Mouse (Mus musculus): ENCODE measurements around the gene Prss57.

Prss57 gene

DNA sequence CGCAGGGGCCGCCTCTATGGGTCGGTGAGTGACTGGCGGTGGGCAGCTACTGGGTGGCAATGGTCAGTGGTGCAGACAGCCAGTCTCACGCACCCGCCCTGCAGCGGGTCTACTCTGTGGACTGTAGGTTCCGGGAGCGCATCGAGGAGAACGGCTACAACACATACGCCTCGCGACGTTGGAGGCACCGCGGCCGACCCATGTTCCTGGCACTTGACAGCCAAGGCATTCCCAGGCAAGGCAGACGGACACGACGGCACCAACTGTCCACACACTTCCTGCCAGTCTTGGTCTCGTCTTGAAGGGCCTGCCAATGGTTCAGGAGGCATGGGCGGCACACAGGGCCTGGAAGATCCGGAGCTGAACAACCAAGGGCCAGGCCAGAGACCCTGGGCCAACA, 34.1 kb downstream of the Prss57 start:
- DNase-seq (ENCODE audit: low spot score in 2 of 2): no peak

DNA sequence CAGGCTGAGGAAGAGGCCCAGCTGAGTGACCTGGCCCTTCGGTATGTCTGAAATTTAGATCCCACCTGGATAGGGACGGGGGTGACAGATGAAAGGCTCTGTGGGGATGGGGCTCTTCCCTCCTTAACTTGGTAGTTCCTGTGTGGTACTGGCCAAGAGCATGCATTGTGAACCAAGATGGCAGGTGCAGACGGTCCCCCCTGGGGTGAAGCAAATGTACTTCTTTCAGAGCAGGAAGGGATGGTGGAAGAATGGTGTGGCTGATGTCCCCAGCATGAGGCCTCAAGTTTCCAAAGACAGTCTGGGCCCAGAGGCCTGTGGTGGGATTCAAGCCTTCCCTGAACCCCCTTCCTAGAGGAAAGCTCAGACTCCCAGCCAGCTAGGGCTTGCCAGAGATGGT, 34.9 kb downstream of the Prss57 start:
- no peak for DNase-seq (ENCODE audit: low spot score in 2 of 2)

GRCm38 (mm10) chr10:79754856-79755516, 35.8 kb downstream of the Prss57 start, which contains the start of gene Fgf22:
TSS of gene Fgf22 (plus strand) at chr10:79755076.
- DNase-seq (ENCODE audit: low spot score in 2 of 2): peak in 1 of 2 experiments; percentile 30

DNA sequence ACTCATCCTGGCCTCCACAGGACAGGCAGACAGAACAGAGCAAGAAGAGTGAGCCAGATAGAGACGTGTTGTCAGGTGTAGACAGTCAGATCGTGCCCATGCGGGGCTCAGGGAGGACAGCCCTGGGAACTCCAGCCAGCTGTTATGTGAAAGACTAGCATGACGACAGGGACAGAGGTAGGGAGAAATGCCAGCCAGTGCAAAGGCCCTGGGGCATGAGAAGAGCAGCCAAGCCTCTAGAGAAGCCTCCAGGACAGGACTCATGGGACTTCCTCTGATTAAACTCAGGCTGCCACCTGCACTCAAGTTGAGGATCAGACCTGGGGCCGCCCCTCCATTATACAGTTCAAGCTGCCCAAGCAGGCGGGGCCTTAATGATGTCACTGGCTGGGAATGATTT, 42.3 kb downstream of the Prss57 start:
- no peak for DNase-seq (ENCODE audit: low spot score in 2 of 2)

DNA sequence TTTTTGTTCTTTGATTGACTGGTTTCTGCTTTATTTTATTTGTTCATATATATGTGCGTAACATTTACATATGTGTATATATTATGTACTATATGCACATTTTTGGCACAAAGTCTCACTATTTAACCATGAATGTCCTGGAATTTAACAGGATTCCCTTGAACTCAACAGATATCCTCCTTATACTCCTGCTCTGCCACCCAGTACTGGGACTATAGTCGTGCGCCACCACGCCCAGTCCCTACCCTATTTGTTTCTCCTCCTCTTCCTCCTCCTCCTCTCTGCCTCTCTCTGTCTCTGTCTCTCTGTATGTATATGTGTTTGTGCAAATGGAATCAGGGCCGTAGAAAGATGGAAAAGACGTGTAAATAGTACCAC, 44.0 kb downstream of the Prss57 start:
- DNase-seq (ENCODE audit: low spot score in 2 of 2): peak in 1 of 2 experiments; percentile 32

DNA sequence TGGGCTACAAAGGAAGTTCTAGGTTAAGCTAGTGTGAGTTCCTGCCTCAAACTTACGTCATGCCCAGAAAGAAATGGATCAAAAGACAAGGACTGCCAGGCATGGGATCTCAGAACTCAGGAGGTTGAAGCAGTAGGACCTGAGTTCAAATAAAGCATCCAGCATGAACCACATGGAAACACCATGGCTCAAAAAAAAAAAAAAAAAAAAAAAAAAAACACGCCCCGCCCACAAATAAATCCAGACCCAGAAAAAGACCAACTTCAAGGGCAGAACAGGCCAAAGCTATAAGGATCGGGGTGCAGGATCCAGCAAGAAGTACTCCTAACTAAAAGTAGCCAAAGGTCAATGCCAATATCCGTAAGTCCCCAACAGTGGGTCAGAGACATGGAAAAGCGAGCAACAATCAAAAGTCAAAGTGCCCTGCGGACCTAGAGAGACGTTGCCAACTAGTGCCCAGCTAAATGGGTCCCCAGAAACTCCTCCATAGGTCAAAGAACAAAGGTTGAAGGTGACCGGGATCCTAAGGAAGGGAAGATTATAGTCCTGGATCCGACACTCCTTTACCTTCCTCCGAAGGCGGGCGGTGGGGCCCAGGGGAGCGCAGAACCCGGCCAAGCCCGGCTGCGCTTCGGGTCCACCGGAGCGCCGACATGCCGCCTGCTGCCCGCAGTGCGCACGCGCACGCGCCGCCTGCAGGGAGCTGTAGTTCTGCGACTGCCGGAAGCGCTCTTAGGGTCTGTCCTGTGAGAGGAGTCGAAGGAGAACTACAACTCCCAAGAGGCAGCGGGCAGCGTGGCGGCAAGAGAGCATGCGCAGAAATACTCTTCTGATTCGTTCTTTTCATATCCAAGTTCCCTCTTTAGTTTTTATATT, 44.6 kb downstream of the Prss57 start, which contains the start of gene Polrmt:
Gene Polrmt, minus strand, starts transcription at position 684 of the 876 bp plus-strand sequence.
- DNase-seq (ENCODE audit: low spot score in 2 of 2): peak; percentile 97 to 99

DNA sequence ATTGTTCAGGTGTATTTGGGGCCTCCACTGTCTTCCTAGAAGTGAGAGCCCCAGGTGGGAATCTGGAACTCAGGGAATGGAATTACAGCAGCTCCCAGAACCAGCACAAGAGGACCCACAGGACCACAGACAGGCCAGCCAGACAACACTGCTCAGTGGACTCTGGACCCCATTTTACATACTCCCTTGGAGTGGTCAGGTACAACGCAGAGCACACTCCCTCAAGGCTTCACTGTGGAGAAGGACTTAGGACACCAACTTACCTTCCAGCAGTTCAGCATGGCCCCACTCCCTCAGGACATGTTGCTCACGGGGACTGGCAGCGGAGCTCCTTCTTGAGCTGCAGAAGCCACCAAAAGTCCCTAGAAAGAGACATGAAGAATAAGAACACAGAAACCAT, 45.4 kb downstream of the Prss57 start:
- DNase-seq (ENCODE audit: low spot score in 2 of 2): no peak

- no peak for DNase-seq (ENCODE audit: low spot score in 2 of 2)
These were observed 47.0 kb downstream of the Prss57 start for GRCm38 (mm10) chr10:79743650-79744365.

DNA sequence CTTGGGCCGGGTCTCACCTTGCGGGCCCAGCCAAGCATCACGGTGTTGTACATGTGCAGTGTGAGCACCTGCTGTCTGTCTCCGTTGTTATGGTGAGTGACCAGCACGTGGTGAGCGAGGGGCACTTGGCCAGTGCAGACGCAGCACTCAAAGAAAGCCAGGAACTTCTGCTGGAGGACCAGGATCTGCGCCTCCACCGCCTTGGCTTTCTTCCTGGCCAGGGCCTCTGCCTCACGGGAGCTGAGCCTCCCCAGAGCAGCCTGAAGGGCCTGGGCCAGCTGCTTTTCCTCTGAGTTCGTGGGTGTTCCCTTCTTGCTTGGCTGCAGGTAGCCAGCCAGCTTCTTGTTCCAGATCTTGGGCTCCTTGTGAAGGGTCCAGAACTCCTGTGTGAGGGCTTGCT, 47.6 kb downstream of the Prss57 start:
- DNase-seq (ENCODE audit: low spot score in 2 of 2): no peak

DNA sequence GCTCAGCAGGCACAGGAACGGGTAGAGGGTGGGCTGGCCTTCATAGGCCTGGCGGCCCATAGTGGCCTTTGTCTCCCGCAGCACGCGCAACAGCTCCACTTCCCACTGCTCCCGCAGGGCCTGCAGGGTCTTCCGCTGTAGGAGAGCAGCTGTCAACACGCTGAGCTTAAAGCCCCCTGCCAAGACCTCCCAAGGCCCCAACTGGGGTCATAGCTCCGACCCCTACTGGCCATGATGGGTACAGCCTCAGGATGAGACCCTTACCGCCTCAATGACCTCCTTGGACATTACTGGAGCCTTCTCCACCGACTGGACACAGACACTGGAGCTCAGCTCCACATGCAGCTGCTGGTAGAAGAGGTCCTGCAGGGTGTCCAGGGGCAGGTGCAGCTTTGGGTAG, 49.9 kb downstream of the Prss57 start:
- DNase-seq (ENCODE audit: low spot score in 2 of 2): no peak

- DNase-seq (ENCODE audit: low spot score in 2 of 2): no peak
These were observed 51.5 kb downstream of the Prss57 start for GRCm38 (mm10) chr10:79739234-79739633.

DNA sequence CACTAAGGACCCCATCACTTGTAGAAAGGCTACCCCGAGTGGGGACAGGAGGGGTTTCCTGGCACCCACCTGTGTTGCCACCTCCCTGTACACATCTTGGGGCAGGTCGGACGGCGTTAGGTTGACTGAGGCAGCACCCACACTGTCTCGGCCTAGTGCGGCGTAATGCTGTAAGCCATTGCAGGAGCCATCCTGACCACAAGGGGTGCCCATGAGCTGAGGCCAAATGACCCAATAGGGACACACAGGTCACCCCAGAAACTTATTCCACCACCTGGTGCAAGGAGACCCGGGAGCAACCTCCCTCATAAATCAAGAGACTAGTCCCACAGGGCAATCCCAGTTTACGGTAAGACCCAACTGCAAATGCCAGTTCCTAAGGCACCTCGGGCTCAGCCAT, 52.5 kb downstream of the Prss57 start:
- no peak for DNase-seq (ENCODE audit: low spot score in 2 of 2)

DNA sequence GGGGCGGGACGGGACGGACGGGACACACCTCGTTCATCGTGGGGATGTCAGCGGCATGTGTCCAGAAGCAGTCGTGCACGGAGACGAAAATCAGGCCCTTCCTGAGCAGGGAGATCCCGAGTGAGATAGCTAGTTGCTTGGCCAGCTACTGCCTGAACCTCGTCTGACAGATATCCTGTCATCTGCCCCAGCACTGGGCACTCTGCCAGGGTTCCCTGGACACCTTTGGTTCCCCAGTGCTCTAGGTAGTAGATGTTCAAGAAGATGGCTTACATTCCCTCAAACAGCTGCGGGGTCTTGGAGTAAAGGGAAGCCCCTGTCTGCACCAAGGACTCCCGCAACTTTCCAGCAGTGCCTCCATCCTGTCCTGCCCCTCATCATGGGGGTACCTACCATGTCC, 54.1 kb downstream of the Prss57 start:
- DNase-seq (ENCODE audit: low spot score in 2 of 2): no peak

DNA sequence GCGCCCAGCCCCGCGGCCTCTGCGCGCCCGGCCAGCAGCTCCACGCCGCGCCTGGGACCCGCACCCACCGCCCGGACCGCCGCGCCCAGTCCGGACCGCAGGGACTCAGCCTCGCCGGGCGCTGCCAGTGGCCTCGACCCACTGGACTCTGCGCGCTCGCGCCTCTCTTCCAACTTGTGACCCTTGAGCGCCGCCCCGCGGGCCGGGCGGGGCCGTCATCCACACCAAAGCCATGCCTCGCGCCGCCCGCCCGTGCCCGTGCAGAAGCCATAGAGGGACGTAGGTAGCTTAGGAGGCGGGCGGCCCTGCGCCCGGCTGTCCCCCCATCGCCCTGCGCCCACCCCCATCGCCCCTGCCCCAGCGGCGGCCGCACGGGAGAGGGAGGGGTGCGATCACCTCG, 55.4 kb downstream of the Prss57 start:
- DNase-seq (ENCODE audit: low spot score in 2 of 2): no peak

DNA sequence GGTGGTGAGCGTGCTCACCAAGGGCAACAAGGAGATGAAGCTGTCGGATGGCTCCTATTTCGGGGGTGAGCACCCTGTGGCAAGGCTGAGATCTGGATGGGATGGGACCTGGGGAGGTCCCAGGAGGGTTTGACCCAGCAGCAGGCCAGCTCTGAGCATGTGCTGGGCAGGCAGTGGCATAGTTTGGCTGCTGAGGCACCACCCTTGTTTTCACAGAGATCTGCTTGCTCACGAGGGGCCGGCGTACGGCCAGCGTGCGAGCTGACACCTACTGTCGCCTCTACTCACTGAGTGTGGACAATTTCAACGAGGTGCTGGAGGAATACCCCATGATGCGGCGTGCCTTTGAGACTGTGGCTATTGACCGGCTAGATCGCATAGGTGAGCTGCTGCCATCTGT, 56.9 kb downstream of the Prss57 start:
- no peak for DNase-seq (ENCODE audit: low spot score in 2 of 2)

DNA sequence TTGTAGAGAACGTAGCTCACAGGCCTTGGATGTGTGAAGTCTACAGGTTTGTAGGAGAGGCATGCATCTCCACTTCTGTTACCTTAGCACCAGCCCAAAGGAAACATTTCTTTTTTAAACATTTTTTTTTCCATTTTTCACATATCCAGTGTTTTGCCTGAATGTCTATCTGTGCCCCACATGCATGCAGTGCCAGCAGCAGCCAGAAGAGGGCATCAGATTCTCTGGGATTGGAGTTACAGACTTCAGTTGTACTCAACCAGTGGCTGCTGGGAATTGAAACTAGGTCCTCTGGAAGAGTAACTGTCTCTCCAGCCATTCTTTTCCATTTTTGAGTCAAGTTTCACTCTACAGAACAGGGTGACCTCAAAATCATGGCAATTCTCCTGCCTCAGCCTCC, 58.3 kb downstream of the Prss57 start:
- no peak for DNase-seq (ENCODE audit: low spot score in 2 of 2)

Data from spleen, postnatal 36 days (tissue).